Mouse (Mus musculus) embryonic fibroblast, embryonic 13.5 days (primary cell): Measurements from ENCODE around the gene Gm26938.

ENCODE experiments used
- CTCF ChIP-seq: IDR thresholded peaks from 2 replicates; pipeline ENCODE4 v1.5.1; 2011; ENCODE audit warnings: mild to moderate bottlenecking, control low read depth, low read length, moderate library complexity, borderline replicate concordance; ENCODE audit not compliant: insufficient read depth
- POLR2A ChIP-seq: IDR thresholded peaks from 2 replicates; pipeline ENCODE4 v1.6.1; 2011; ENCODE audit warnings: low read depth, mild to moderate bottlenecking, control low read depth, low read length, moderate library complexity

DNA sequence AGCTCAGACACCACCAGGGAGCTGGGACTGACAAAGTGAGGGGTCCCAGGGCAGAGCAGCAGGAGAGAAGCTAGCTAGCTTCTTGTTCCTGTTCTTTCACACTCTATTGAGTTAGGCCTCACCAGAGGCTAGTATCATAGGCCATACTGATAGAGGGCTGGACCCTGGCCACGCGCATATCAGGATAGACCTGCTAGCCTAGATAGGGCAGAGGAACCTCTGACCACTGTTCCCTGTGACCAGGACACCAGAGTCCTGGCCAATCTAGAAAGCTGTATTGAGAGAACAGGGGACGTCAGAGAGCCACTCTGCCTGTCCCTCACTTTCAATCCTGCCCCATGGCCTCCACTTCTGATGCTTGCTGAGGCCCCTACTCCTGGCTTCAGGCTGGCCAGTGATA, 8.2 kb downstream of the Gm26938 start:
- TF ChIP-seq CTCF (no peak), POLR2A (no peak)
